Mouse (Mus musculus): ENCODE data around the gene Aip. TPM values are rescaled to one million over a fixed set of nuclear protein-coding genes. Genes with fewer than 3 reads are reported as not detected.
A peak's percentile ranks its signal among the peaks of the same experiment; 100 is the strongest.

Gene Aip
- polyA plus RNA-seq, 1 experiment from 2014 or later, result 113 TPM

DNA sequence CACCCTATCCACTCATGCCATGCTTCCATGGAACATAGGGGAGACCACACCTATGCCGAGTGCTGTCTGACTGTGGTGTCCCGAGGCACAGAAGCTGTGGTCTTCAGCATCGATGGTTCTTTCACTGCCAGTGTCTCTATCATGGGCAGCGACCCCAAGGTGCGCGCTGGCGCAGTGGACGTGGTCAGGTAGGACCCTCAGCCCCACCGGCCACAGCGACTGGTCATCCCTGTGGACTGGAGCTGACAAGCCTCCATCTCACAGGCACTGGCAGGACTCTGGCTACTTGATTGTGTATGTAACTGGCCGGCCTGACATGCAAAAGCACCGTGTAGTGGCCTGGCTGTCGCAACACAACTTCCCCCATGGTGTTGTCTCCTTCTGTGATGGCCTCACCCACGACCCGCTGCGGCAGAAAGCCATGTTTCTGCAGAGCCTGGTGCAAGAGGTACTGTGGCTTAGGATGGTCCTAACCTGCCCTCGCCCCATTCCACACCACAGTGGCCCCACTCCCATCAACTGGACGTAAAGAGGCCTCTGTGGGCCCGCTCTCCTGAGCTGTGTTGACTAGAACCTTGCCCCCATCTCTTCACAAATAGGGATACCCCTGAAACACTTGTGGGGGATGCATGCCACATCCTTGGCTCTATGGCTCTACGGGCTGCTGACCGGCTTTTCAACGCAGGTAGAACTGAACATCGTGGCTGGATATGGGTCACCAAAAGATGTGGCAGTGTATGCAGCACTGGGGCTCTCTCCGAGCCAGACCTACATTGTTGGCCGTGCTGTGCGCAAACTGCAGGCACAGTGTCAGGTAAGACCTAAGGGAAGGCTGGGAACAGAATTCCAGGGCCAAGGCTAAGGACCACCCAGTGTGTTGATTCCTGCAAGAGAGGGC, 13.3 kb downstream of the Aip start:
- H3K4me3 ChIP-seq (ENCODE audit: low read length), result no peak overlapping the region
- no peak overlapping the region for H3K9ac ChIP-seq (ENCODE audit: low read depth, low read length)
- H3K36me3 ChIP-seq (ENCODE audit: control insufficient read depth, insufficient read depth, low read length), result peaks cover 36% of the 10 kb centered on the region
- ATAC-seq, result no peak
- no peak overlapping the region for H3K4me2 ChIP-seq (ENCODE audit: low read length)
- no peaks in the 10 kb centered on the region for H3K4me1 ChIP-seq (ENCODE audit: control insufficient read depth, insufficient read depth, low read depth, low read length)
- H3K27me3 ChIP-seq (replicated peaks; ENCODE audit: control insufficient read depth, insufficient read depth, low read length), result no peaks in the 10 kb centered on the region
- 96% methylated on average over 26 of the region's 26 CpGs for WGBS
- no peak overlapping the region for H3K27ac ChIP-seq (ENCODE audit: low read depth, low read length)
- H3K9me3 ChIP-seq (ENCODE audit: control insufficient read depth, low read length), result no peaks in the 10 kb centered on the region

DNA sequence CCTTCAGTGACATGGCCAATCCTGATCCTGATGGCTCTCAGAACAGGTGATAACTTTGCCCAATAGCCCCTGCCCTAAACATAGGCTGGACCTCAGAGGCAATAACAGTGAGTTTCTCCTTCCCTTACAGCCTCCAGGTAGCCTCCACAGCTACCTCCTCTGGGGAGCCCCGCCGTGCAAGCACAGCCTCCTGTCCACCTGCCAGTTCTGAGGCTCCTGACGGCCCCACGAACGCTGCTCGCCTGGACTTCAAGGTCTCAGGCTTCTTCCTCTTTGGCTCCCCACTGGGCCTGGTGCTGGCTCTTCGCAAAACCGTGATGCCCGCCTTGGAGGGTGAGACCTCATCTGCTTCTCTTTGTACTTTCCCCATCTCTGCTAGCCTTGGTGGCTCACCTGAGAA, 17.1 kb downstream of the Aip start:
- Histone ChIP-seq H3K4me3 (ENCODE audit: low read length) (no peak overlapping the region), H3K4me2 (ENCODE audit: low read length) (no peak overlapping the region), H3K9me3 (ENCODE audit: control insufficient read depth, low read length) (no peaks in the 10 kb centered on the region), H3K27ac (ENCODE audit: low read depth, low read length) (no peak overlapping the region), H3K36me3 (ENCODE audit: control insufficient read depth, insufficient read depth, low read length) (peaks cover 22% of the 10 kb centered on the region; the same call in 1 of the 2 replicates), H3K9ac (ENCODE audit: low read depth, low read length) (no peak overlapping the region), H3K27me3 (replicated peaks; ENCODE audit: control insufficient read depth, insufficient read depth, low read length) (no peaks in the 10 kb centered on the region), H3K4me1 (ENCODE audit: control insufficient read depth, insufficient read depth, low read depth, low read length) (no peaks in the 10 kb centered on the region)
- 90% methylated on average over 9 of the region's 9 CpGs for WGBS
- ATAC-seq, result no peak

DNA sequence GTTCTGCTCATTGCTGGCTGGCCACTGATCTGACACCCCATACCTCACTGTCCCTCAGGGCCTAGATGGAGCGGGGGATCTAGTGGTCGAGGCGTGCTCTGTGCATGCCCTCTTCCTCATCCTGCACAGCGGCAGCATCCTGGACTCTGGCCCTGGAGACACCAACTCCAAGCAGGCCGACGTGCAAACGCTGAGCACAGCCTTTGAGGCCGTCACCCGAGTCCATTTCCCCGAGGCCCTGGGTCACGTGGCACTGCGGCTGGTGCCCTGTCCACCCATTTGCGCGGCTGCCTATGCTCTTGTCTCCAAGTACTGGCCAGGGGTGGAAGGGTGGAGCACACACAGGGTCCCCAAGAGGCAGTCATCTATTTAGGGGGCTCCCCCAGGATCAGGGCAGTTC, 19.0 kb downstream of the Aip start:
- WGBS, result 91% methylated on average over 14 of the region's 14 CpGs
- Histone ChIP-seq H3K9ac (ENCODE audit: low read depth, low read length) (no peak overlapping the region), H3K4me3 (ENCODE audit: low read length) (no peak overlapping the region), H3K27me3 (replicated peaks; ENCODE audit: control insufficient read depth, insufficient read depth, low read length) (no peaks in the 10 kb centered on the region), H3K36me3 (ENCODE audit: control insufficient read depth, insufficient read depth, low read length) (peaks cover 11% of the 10 kb centered on the region; the same call in 1 of the 2 replicates), H3K9me3 (ENCODE audit: control insufficient read depth, low read length) (no peaks in the 10 kb centered on the region), H3K27ac (ENCODE audit: low read depth, low read length) (no peak overlapping the region), H3K4me1 (ENCODE audit: control insufficient read depth, insufficient read depth, low read depth, low read length) (peaks cover 6% of the 10 kb centered on the region), H3K4me2 (ENCODE audit: low read length) (no peak overlapping the region)
- ATAC-seq, result no peak

DNA sequence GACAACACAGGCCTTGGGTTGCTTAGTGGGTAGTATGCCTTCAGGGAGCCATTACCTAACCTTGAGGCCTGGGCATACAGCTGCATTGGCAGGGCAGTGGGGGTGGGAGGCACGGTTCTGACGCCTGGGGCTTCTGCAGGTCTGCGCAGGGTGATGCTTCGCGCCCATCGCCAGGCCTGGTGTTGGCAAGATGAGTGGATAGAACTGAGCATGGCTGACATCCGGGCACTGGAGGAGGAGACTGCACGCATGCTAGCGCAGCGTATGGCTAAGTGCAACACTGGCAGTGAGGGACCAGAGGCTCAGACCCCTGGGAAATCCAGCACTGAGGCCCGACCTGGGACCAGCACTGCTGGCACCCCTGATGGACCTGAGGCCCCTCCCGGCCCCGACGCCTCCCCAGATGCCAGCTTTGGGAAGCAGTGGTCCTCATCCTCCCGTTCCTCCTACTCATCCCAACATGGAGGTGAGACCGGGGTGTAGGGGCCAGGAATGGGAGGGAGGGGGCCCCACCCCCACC, 20.9 kb downstream of the Aip start:
- H3K27ac ChIP-seq (ENCODE audit: low read depth, low read length), result no peak overlapping the region

DNA sequence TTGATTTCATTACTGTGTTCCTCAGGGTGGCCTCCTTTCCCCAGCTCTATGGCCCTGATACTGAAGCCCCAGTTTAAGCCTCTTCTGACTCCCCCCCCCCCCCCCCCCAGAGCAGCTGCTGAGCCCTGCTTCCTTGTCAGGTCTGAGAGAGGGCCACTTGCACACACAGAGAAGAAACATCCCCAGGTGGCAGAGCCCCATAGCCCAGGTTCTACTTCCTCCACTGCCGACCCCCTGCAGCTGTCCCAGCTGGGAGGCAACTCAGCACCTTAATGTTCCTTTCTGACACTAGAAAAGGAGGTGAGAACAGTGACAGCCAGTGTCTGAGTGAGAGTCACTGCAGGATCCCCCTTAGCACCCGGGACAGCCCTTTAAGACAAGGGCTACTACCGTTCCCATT, 21.9 kb downstream of the Aip start:
- H3K9ac ChIP-seq (ENCODE audit: low read depth, low read length), result no peak overlapping the region
- no peaks in the 10 kb centered on the region for H3K27me3 ChIP-seq (replicated peaks; ENCODE audit: control insufficient read depth, insufficient read depth, low read length)
- no peak overlapping the region for H3K4me2 ChIP-seq (ENCODE audit: low read length)
- H3K36me3 ChIP-seq (ENCODE audit: control insufficient read depth, insufficient read depth, low read length), result peaks cover 11% of the 10 kb centered on the region; the same call in 1 of the 2 replicates
- H3K9me3 ChIP-seq (ENCODE audit: control insufficient read depth, low read length), result no peaks in the 10 kb centered on the region
- no peak for ATAC-seq
- no peak overlapping the region for H3K27ac ChIP-seq (ENCODE audit: low read depth, low read length)
- 72% methylated on average over 3 of the region's 3 CpGs for WGBS
- peaks cover 31% of the 10 kb centered on the region for H3K4me1 ChIP-seq (ENCODE audit: control insufficient read depth, insufficient read depth, low read depth, low read length)
- H3K4me3 ChIP-seq (ENCODE audit: low read length), result no peak overlapping the region

More for the DNA sequence above, 20.9 kb downstream of the Aip start:
- no peak for ATAC-seq
- H3K4me2 ChIP-seq (ENCODE audit: low read length), result no peak overlapping the region
- H3K27me3 ChIP-seq (replicated peaks; ENCODE audit: control insufficient read depth, insufficient read depth, low read length), result no peaks in the 10 kb centered on the region
- 90% methylated on average over 16 of the region's 16 CpGs for WGBS
- peaks cover 23% of the 10 kb centered on the region for H3K4me1 ChIP-seq (ENCODE audit: control insufficient read depth, insufficient read depth, low read depth, low read length)
- H3K36me3 ChIP-seq (ENCODE audit: control insufficient read depth, insufficient read depth, low read length), result peaks cover 11% of the 10 kb centered on the region; the same call in 1 of the 2 replicates
- H3K9ac ChIP-seq (ENCODE audit: low read depth, low read length), result no peak overlapping the region
- no peak overlapping the region for H3K4me3 ChIP-seq (ENCODE audit: low read length)
- no peaks in the 10 kb centered on the region for H3K9me3 ChIP-seq (ENCODE audit: control insufficient read depth, low read length)

DNA sequence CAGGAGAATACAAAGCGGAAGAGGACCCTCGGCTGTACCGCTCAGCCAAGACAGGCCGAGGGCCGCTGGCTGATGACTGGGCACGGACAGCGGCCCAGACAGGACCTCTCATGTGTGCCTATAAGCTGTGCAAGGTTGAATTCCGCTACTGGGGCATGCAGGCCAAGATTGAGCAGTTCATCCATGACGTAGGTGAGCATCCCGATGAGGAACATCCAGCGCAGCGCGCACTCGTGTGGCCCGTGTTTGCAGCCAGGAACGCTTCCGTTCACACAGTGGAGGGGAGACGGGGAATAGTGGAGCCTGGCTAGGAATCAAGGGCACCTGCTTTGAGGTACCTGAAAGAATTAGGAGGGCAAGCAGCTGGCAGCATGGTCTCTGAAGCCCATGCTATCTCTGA, 22.4 kb downstream of the Aip start:
- no peak overlapping the region for H3K27ac ChIP-seq (ENCODE audit: low read depth, low read length)
- H3K4me2 ChIP-seq (ENCODE audit: low read length), result no peak overlapping the region
- H3K9ac ChIP-seq (ENCODE audit: low read depth, low read length), result no peak overlapping the region
- H3K36me3 ChIP-seq (ENCODE audit: control insufficient read depth, insufficient read depth, low read length), result peaks cover 8% of the 10 kb centered on the region; the same call in 1 of the 2 replicates
- peaks cover 35% of the 10 kb centered on the region for H3K4me1 ChIP-seq (ENCODE audit: control insufficient read depth, insufficient read depth, low read depth, low read length)
- no peak for ATAC-seq
- no peaks in the 10 kb centered on the region for H3K9me3 ChIP-seq (ENCODE audit: control insufficient read depth, low read length)
- WGBS, result 91% methylated on average over 18 of the region's 18 CpGs
- no peaks in the 10 kb centered on the region for H3K27me3 ChIP-seq (replicated peaks; ENCODE audit: control insufficient read depth, insufficient read depth, low read length)
- no peak overlapping the region for H3K4me3 ChIP-seq (ENCODE audit: low read length)

DNA sequence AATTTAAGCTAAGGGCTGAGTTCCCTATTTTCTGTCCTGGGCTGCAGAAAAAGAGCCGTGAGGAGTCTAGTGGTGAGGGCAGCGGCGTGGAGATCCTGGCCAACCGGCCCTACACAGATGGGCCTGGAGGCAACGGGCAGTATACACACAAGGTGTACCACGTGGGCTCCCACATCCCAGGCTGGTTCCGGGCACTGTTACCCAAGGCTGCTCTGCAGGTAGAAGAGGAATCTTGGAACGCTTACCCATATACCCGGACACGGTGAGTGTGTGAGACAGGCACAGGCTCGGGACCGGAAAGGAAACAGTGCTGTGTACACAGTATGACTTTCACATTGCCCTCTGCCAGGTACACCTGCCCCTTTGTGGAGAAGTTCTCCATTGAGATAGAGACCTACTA, 23.0 kb downstream of the Aip start:
- no peaks in the 10 kb centered on the region for H3K27me3 ChIP-seq (replicated peaks; ENCODE audit: control insufficient read depth, insufficient read depth, low read length)
- peaks cover 39% of the 10 kb centered on the region for H3K4me1 ChIP-seq (ENCODE audit: control insufficient read depth, insufficient read depth, low read depth, low read length)
- peaks cover 8% of the 10 kb centered on the region; the same call in 1 of the 2 replicates for H3K36me3 ChIP-seq (ENCODE audit: control insufficient read depth, insufficient read depth, low read length)
- no peak for ATAC-seq
- H3K9me3 ChIP-seq (ENCODE audit: control insufficient read depth, low read length), result no peaks in the 10 kb centered on the region
- WGBS, result 95% methylated on average over 12 of the region's 12 CpGs
- H3K4me3 ChIP-seq (ENCODE audit: low read length), result no peak overlapping the region
- no peak overlapping the region for H3K9ac ChIP-seq (ENCODE audit: low read depth, low read length)
- H3K27ac ChIP-seq (ENCODE audit: low read depth, low read length), result no peak overlapping the region
- no peak overlapping the region for H3K4me2 ChIP-seq (ENCODE audit: low read length)

DNA sequence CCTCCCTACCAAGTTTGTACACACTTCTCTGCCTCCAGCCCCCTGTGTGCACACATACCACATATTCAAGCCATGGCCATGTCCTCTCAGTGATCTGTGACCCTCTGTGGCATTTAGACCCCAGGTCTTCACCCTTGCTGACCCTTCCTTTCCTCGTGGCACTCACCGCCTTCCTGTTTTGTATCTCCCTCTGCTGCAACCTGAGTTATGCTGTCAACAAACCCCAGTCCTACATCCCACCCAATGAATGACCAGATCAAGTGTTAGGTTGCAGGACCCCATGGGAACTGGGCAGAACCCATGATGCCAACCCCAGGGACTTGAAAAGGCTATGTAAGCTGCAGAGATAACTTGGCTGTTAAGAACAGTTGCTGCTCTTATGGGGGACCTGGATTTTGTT, 23.6 kb downstream of the Aip start:
- ATAC-seq, result no peak
- peak overlapping the region; percentile 78 for H3K4me2 ChIP-seq (ENCODE audit: low read length)
- no peak overlapping the region for H3K27ac ChIP-seq (ENCODE audit: low read depth, low read length)
- H3K4me3 ChIP-seq (ENCODE audit: low read length), result peak overlapping the region; percentile 67; the same call in 1 of the 2 replicates
- H3K36me3 ChIP-seq (ENCODE audit: control insufficient read depth, insufficient read depth, low read length), result peaks cover 8% of the 10 kb centered on the region; the same call in 1 of the 2 replicates
- H3K9ac ChIP-seq (ENCODE audit: low read depth, low read length), result no peak overlapping the region
- no peaks in the 10 kb centered on the region for H3K27me3 ChIP-seq (replicated peaks; ENCODE audit: control insufficient read depth, insufficient read depth, low read length)
- no peaks in the 10 kb centered on the region for H3K9me3 ChIP-seq (ENCODE audit: control insufficient read depth, low read length)
- H3K4me1 ChIP-seq (ENCODE audit: control insufficient read depth, insufficient read depth, low read depth, low read length), result peaks cover 42% of the 10 kb centered on the region
- 75% methylated on average over 2 of the region's 2 CpGs for WGBS

DNA sequence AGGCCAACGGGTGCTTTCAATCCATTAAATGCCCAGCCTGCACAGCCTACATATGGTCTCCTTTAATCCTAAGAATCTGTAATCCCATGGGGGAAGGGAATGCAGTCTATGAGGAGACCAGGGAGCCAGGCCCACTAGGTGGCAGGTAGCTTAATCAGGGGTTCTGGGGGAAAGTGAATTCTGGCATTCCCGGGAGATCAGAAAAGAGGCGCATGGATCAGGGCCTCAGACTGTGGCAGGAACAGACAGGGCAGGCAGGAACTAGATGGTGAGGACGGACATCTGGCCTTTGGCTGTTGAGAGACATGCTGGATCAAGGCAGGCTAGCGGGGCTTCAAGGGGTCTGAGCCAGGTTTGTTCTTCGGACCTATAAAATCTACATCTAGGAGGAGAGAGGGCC, 24.2 kb downstream of the Aip start:
- H3K4me2 ChIP-seq (ENCODE audit: low read length), result peak overlapping the region; percentile 78
- peak overlapping the region; percentile 80 for H3K9ac ChIP-seq (ENCODE audit: low read depth, low read length)
- H3K9me3 ChIP-seq (ENCODE audit: control insufficient read depth, low read length), result no peaks in the 10 kb centered on the region
- H3K27ac ChIP-seq (ENCODE audit: low read depth, low read length), result peak overlapping the region; percentile 70; the same call in 1 of the 2 replicates
- H3K4me3 ChIP-seq (ENCODE audit: low read length), result peak overlapping the region; percentile 67
- peaks cover 4% of the 10 kb centered on the region; the same call in 1 of the 2 replicates for H3K36me3 ChIP-seq (ENCODE audit: control insufficient read depth, insufficient read depth, low read length)
- H3K27me3 ChIP-seq (replicated peaks; ENCODE audit: control insufficient read depth, insufficient read depth, low read length), result no peaks in the 10 kb centered on the region
- ATAC-seq, result no peak
- peaks cover 43% of the 10 kb centered on the region for H3K4me1 ChIP-seq (ENCODE audit: control insufficient read depth, insufficient read depth, low read depth, low read length)
- 55% methylated on average over 6 of the region's 6 CpGs for WGBS

Data from hindbrain, embryonic 16.5 days (tissue).